ENCODE assay signal across 8 mouse cellular contexts in the genomic region with DNA sequence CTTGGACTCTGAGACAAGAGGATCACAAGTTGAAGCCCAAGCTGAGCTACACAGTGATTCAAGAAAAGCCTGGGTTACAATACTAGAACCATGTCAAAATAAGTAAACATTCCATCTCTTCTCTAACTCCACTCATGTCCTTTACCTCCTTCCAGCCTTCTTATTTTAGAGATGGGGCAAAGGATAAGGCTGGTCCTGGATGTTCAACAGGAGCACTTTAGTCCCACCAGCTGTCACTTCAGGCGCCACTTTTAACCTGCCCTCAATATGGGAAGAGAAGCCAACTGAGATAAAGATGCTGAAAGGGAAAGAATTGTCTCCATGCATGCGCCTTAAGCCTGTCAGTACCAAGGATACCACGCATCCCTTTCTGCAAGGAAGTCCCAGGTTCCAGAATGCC. TPM values are rescaled to one million over a fixed set of nuclear protein-coding genes. Genes with fewer than 3 reads are reported as not detected.
DNase-seq lines count a peak whose midpoint lies in the region; ATAC-seq and TF ChIP-seq lines count a peak whose summit lies in the region.

No protein-coding gene starts in this region.

- H3K27me3 ChIP-seq in lung, embryonic 15.5 days, result no peaks in the 10 kb centered on the region
- no peaks in the 10 kb centered on the region for H3K27me3 ChIP-seq in limb, embryonic 12.5 days
- H3K27me3 ChIP-seq in neural tube, embryonic 15.5 days (replicated peaks), result no peaks in the 10 kb centered on the region

- H3K36me3 ChIP-seq in lung, embryonic 15.5 days, result peaks cover 15% of the 10 kb centered on the region
- H3K36me3 ChIP-seq in limb, embryonic 12.5 days, result peaks cover 26% of the 10 kb centered on the region
- H3K36me3 ChIP-seq in neural tube, embryonic 15.5 days, result peaks cover 9% of the 10 kb centered on the region

- H3K9ac ChIP-seq in lung, embryonic 15.5 days, result peak overlapping the region; percentile 96
- peak overlapping the region; percentile 88 for H3K9ac ChIP-seq in limb, embryonic 12.5 days (replicated peaks)
- peak overlapping the region; percentile 95 for H3K9ac ChIP-seq in neural tube, embryonic 15.5 days (replicated peaks)

- no peak for ATAC-seq in lung, embryonic 15.5 days (ENCODE audit: borderline replicate concordance, extremely low read depth, low FRiP score, low TSS enrichment)
- ATAC-seq in limb, embryonic 12.5 days (ENCODE audit: insufficient number of reproducible peaks, insufficient read depth, low FRiP score, low TSS enrichment, low read depth), result no peak
- no peak for ATAC-seq in neural tube, embryonic 15.5 days (ENCODE audit: low FRiP score)

- H3K27ac ChIP-seq in lung, embryonic 15.5 days, result peak overlapping the region; percentile 81
- H3K27ac ChIP-seq in embryonic fibroblast, embryonic 13.5 days (ENCODE audit: insufficient read depth, low read length), result no peak overlapping the region
- H3K27ac ChIP-seq in limb, embryonic 12.5 days, result peak overlapping the region; percentile 92; the same call in 1 of the 2 replicates
- H3K27ac ChIP-seq in neural tube, embryonic 15.5 days (replicated peaks), result peak overlapping the region; percentile 88; the same call in 1 of the 2 replicates

- 0 out of 2 replicates have a peak, but pooled peaks cover 2% of the 10 kb centered on the region for H3K9me3 ChIP-seq in lung, embryonic 15.5 days
- no peaks in the 10 kb centered on the region for H3K9me3 ChIP-seq in limb, embryonic 12.5 days
- no peaks in the 10 kb centered on the region for H3K9me3 ChIP-seq in neural tube, embryonic 15.5 days (replicated peaks)

- H3K4me2 ChIP-seq in lung, embryonic 15.5 days, result peak overlapping the region; percentile 87
- H3K4me2 ChIP-seq in limb, embryonic 12.5 days, result peak overlapping the region; percentile 94
- H3K4me2 ChIP-seq in neural tube, embryonic 15.5 days, result peak overlapping the region; percentile 75

- H3K4me3 ChIP-seq in lung, embryonic 15.5 days, result peak overlapping the region; percentile 97
- peak overlapping the region; percentile 84 for H3K4me3 ChIP-seq in embryonic fibroblast, embryonic 13.5 days (ENCODE audit: insufficient read depth, low read length)
- peak overlapping the region; percentile 84 for H3K4me3 ChIP-seq in limb, embryonic 12.5 days (replicated peaks)
- H3K4me3 ChIP-seq in neural tube, embryonic 15.5 days (replicated peaks), result peak overlapping the region; percentile 95

- peaks cover 16% of the 10 kb centered on the region for H3K4me1 ChIP-seq in lung, embryonic 15.5 days
- no peaks in the 10 kb centered on the region for H3K4me1 ChIP-seq in embryonic fibroblast, embryonic 13.5 days (ENCODE audit: control insufficient read depth, insufficient read depth, low read length)
- H3K4me1 ChIP-seq in limb, embryonic 12.5 days (replicated peaks), result peaks cover 16% of the 10 kb centered on the region
- H3K4me1 ChIP-seq in neural tube, embryonic 15.5 days, result peaks cover 27% of the 10 kb centered on the region

- no peak for TF ChIP-seq CTCF in embryonic fibroblast, embryonic 13.5 days (IDR thresholded peaks at IDR 0.05; ENCODE audit: borderline replicate concordance, insufficient read depth, low read length)

- 0% methylated on average over 3 of the region's 3 CpGs for WGBS in lung, embryonic 15.5 days
- WGBS in limb, embryonic 12.5 days, result 5% methylated on average over 3 of the region's 3 CpGs
- WGBS in neural tube, embryonic 15.5 days, result 5% methylated on average over 3 of the region's 3 CpGs

- TF ChIP-seq POLR2A in embryonic fibroblast, embryonic 13.5 days (IDR thresholded peaks at IDR 0.05; ENCODE audit: low read depth, low read length), result no peak

- no peak for DNase-seq in lung, postnatal 36 days
- no peak for DNase-seq in retina, postnatal 1 day
- DNase-seq in frontal cortex, postnatal 25 days (ENCODE audit: low spot score in 2 of 2), result no peak
- DNase-seq in spleen, postnatal 4 days (ENCODE audit: low spot score in 2 of 2), result no peak

RNA-seq across cellular contexts. Expression of a gene that starts 1.1 kb away (rescaled TPM):
- 12.1 and 12.3 TPM in 2 replicates for polyA plus RNA-seq in lung, embryonic 15.5 days (2015; fragmentation: Nextera tagmentation; extraction: Ambion mirVana)
- 27.5 and 34.2 TPM in 2 replicates for polyA plus RNA-seq in embryonic fibroblast, embryonic 13.5 days (2011; ENCODE audit: insufficient read length, low read depth, missing spikeins)
- 15.8 and 16.2 TPM in 2 replicates for polyA plus RNA-seq in limb, embryonic 12.5 days (2016; fragmentation: Nextera tagmentation; extraction: Ambion mirVana)
- 16.2 and 17.5 TPM in 2 replicates for polyA plus RNA-seq in neural tube, embryonic 15.5 days (2015; fragmentation: Nextera tagmentation; extraction: Ambion mirVana)

RNA-seq across cellular contexts. Expression of a gene that starts 21.8 kb away (rescaled TPM):
- 258 and 260 TPM in 2 replicates for polyA plus RNA-seq in lung, embryonic 15.5 days (2015; fragmentation: Nextera tagmentation; extraction: Ambion mirVana)
- 267 and 287 TPM in 2 replicates for polyA plus RNA-seq in embryonic fibroblast, embryonic 13.5 days (2011; ENCODE audit: insufficient read length, low read depth, missing spikeins)
- 286 and 294 TPM in 2 replicates for polyA plus RNA-seq in limb, embryonic 12.5 days (2016; fragmentation: Nextera tagmentation; extraction: Ambion mirVana)
- polyA plus RNA-seq in neural tube, embryonic 15.5 days (2015; fragmentation: Nextera tagmentation; extraction: Ambion mirVana), result 137 and 160 TPM in 2 replicates

RNA-seq across cellular contexts. Expression of a gene that starts 35.0 kb away (rescaled TPM):
- 70.5 and 70.9 TPM in 2 replicates for polyA plus RNA-seq in lung, embryonic 15.5 days (2015; fragmentation: Nextera tagmentation; extraction: Ambion mirVana)
- polyA plus RNA-seq in embryonic fibroblast, embryonic 13.5 days (2011; ENCODE audit: insufficient read length, low read depth, missing spikeins), result 130 and 167 TPM in 2 replicates
- polyA plus RNA-seq in limb, embryonic 12.5 days (2016; fragmentation: Nextera tagmentation; extraction: Ambion mirVana), result 80.4 and 85.9 TPM in 2 replicates
- 51.0 and 59.5 TPM in 2 replicates for polyA plus RNA-seq in neural tube, embryonic 15.5 days (2015; fragmentation: Nextera tagmentation; extraction: Ambion mirVana)

RNA-seq across cellular contexts. Expression of a gene that starts 37.7 kb away (rescaled TPM):
- polyA plus RNA-seq in lung, embryonic 15.5 days (2015; fragmentation: Nextera tagmentation; extraction: Ambion mirVana), result 0.42 and 1.0 TPM in 2 replicates
- polyA plus RNA-seq in embryonic fibroblast, embryonic 13.5 days (2011; ENCODE audit: insufficient read length, low read depth, missing spikeins), result not detected in 2 replicates
- not detected in 2 replicates for polyA plus RNA-seq in limb, embryonic 12.5 days (2016; fragmentation: Nextera tagmentation; extraction: Ambion mirVana)
- polyA plus RNA-seq in neural tube, embryonic 15.5 days (2015; fragmentation: Nextera tagmentation; extraction: Ambion mirVana), result 5.0 TPM in 1 of 2 replicates, not detected in the other

RNA-seq across cellular contexts. Expression of a gene that starts 45.8 kb away (rescaled TPM):
- polyA plus RNA-seq in lung, embryonic 15.5 days (2015; fragmentation: Nextera tagmentation; extraction: Ambion mirVana), result 60.1 and 63.0 TPM in 2 replicates
- 41.6 and 54.7 TPM in 2 replicates for polyA plus RNA-seq in embryonic fibroblast, embryonic 13.5 days (2011; ENCODE audit: insufficient read length, low read depth, missing spikeins)
- polyA plus RNA-seq in limb, embryonic 12.5 days (2016; fragmentation: Nextera tagmentation; extraction: Ambion mirVana), result 83.2 and 86.4 TPM in 2 replicates
- polyA plus RNA-seq in neural tube, embryonic 15.5 days (2015; fragmentation: Nextera tagmentation; extraction: Ambion mirVana), result 21.6 and 31.7 TPM in 2 replicates
